Mouse (Mus musculus) erythroblast, embryonic 14.5 days (primary cell): ENCODE results near the gene Fam181a.

ENCODE experiments used
- GATA1 ChIP-seq: IDR thresholded peaks from 2 replicates; pipeline ENCODE4 v1.6.1; 2012; ENCODE audit warnings: low read length, inconsistent platforms, mixed read lengths
- TAL1 ChIP-seq: IDR thresholded peaks from 3 replicates; pipeline ENCODE4 v1.6.1; 2012; ENCODE audit warnings: low read length, inconsistent platforms, mixed read lengths

DNA sequence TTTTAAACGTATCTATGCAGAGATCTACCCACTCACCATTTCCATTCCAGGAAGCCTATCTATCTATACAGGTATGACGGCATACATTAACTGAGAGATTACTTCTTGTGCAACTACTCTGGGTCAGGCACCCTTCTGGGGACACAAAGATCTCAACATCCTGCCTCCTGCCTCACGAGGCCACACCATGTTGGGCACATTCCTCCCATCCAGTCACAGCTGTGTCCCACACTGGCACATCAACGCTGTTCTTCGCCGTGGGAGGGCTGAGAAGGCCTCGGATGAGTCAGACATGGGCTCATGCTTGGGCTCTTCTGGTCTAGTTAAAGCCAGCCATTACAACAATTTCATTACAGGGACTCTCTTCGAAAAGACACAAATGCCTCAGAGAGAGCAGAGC is 36.2 kb downstream of the Fam181a start:
- TF ChIP-seq GATA1 (no peak), TAL1 (no peak)
